Comparison of ENCODE assay signal across 14 mouse cellular contexts in genomic region chr9:113780863-113781262, GRCm38 (mm10).
"Had no signal": no experiment of that assay in that cellular context is flagged by ENCODE, and none has a peak within 500 bp of the region (broad histone marks: within the 10 kb centered on the region; RNA-seq: fewer than 3 reads in every experiment).

No protein-coding gene starts in this region.

- ATAC-seq: lung, postnatal 0 days; midbrain, embryonic 16.5 days had no signal

- DNase-seq: lung, adult 18-20 months; lung, postnatal 14 days; lung, postnatal 4 days; midbrain, embryonic 14.5 days; retina, postnatal 1 day; right cerebral cortex, adult 18-20 months; right cerebral cortex, postnatal 25 days; right cerebral cortex, postnatal 4 days; spleen, adult 18-20 months; thymus, adult 18-20 months; thymus, postnatal 14 days; thymus, postnatal 36 days had no signal
